8 mouse cellular contexts compared by ENCODE assay signal in the genomic region with DNA sequence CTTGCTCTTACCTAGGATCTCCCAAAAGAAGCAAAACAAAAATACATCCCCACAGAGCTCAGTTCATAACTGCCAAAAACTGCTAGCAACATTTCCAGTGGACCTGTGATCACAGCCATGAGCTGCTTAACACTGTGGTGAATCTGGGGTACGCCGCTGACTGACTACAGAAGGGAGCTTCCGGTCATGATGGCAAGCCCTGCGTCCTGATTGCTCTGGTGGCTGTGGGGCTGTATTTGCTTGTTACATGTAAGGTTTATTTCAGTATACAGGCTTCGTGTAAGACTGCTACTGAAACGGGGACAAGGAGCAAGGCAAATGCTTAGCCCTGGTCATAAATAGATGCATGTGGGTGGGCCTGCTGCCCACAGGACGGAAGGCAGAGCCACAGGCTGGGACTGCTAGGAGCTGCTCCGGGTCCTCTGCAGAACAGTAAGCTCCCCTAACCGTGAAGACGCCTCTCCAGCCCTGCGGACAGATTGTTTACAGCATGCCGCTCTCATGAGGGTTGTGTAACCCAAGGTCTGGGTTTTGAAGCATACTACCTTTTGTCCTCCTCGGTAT.
DNase-seq lines count a peak whose midpoint lies in the region; ATAC-seq and TF ChIP-seq lines count a peak whose summit lies in the region.

No protein-coding gene starts in this region.

- peaks cover 2% of the 10 kb centered on the region for H3K36me3 ChIP-seq in forebrain, postnatal 0 days (ENCODE audit: insufficient read depth)
- 0 out of 2 replicates have a peak, but pooled peaks cover under 1% of the 10 kb centered on the region for H3K36me3 ChIP-seq in neural tube, embryonic 14.5 days (ENCODE audit: control insufficient read depth, insufficient read depth, low read length)

- 0 out of 2 replicates have a peak overlapping the region, but pooled peaks have one; percentile 19 for H3K9ac ChIP-seq in forebrain, postnatal 0 days
- no peak overlapping the region for H3K9ac ChIP-seq in neural tube, embryonic 14.5 days (replicated peaks; ENCODE audit: low read depth, low read length)

- peak overlapping the region; percentile 94 for H3K27ac ChIP-seq in layer of hippocampus, adult 2 months
- H3K27ac ChIP-seq in forebrain, postnatal 0 days (ENCODE audit: low read depth, low read length): peak overlapping the region; percentile 25
- peak overlapping the region; percentile 30; the same call in 1 of the 2 replicates for H3K27ac ChIP-seq in neural tube, embryonic 14.5 days (ENCODE audit: low read depth, low read length)

- peak; percentile 51 for ATAC-seq in forebrain, postnatal 0 days
- ATAC-seq in neural tube, embryonic 14.5 days (ENCODE audit: low read depth): peak; percentile 18; the same call in 1 of the 2 replicates

- H3K27me3 ChIP-seq in forebrain, postnatal 0 days (ENCODE audit: insufficient read depth, low read length): no peaks in the 10 kb centered on the region
- no peaks in the 10 kb centered on the region for H3K27me3 ChIP-seq in neural tube, embryonic 14.5 days (ENCODE audit: control insufficient read depth, insufficient read depth, low read length)

- H3K4me1 ChIP-seq in forebrain, postnatal 0 days (ENCODE audit: insufficient read depth): peaks cover 16% of the 10 kb centered on the region
- peaks cover 25% of the 10 kb centered on the region for H3K4me1 ChIP-seq in neural tube, embryonic 14.5 days (ENCODE audit: control insufficient read depth, insufficient read depth, low read length)

- H3K9me3 ChIP-seq in forebrain, postnatal 0 days (ENCODE audit: low read length): no peaks in the 10 kb centered on the region
- H3K9me3 ChIP-seq in neural tube, embryonic 14.5 days (ENCODE audit: control insufficient read depth, low read length): no peaks in the 10 kb centered on the region

- no peak for TF ChIP-seq CTCF in layer of hippocampus, adult 2 months (conservative IDR thresholded peaks at IDR 0.05)
- no peak for TF ChIP-seq CTCF in forebrain, postnatal 0 days (IDR thresholded peaks at IDR 0.05; ENCODE audit: low read depth)

- H3K4me3 ChIP-seq in layer of hippocampus, adult 2 months: peak overlapping the region; percentile 14; the same call in 1 of the 2 replicates
- H3K4me3 ChIP-seq in forebrain, postnatal 0 days (ENCODE audit: low read depth, low read length): no peak overlapping the region
- no peak overlapping the region for H3K4me3 ChIP-seq in neural tube, embryonic 14.5 days (ENCODE audit: low read depth, low read length)

- no peak for DNase-seq in layer of hippocampus, adult 2 months (ENCODE audit: low spot score in 2 of 2)
- no peak for DNase-seq in layer of hippocampus, postnatal 25 days (ENCODE audit: extremely low spot score in 1 of 2, low spot score in 1 of 2)
- peak; percentile 56 to 57 for DNase-seq in cerebellum, postnatal 10 days
- no peak for DNase-seq in forebrain, postnatal 0 days
- DNase-seq in lung, postnatal 4 days: no peak
- DNase-seq in adrenal gland, postnatal 14 days: no peak
- DNase-seq in layer of hippocampus, adult 8-10 months (ENCODE audit: low spot score in 2 of 2): no peak

- WGBS in forebrain, postnatal 0 days: 34% methylated on average over 13 of the region's 13 CpGs
- 55% methylated on average over 13 of the region's 13 CpGs for WGBS in neural tube, embryonic 14.5 days

- H3K4me2 ChIP-seq in forebrain, postnatal 0 days (ENCODE audit: low read depth): no peak overlapping the region
- no peak overlapping the region for H3K4me2 ChIP-seq in neural tube, embryonic 14.5 days (ENCODE audit: low read depth, low read length)

Comparison
In these comparisons a context has a peak if more than half of its experiments do, and no peak if none do; other contexts are left out.
1. DNase-seq: peak in cerebellum, postnatal 10 days (2 of 2); none in layer of hippocampus, adult 2 months (0 of 2), layer of hippocampus, postnatal 25 days (0 of 2), forebrain, postnatal 0 days (single experiment), lung, postnatal 4 days (0 of 2), adrenal gland, postnatal 14 days (single experiment) and layer of hippocampus, adult 8-10 months (0 of 2).
2. H3K27ac ChIP-seq: peak in every context shown above with its lines; median percentile 94 in layer of hippocampus, adult 2 months; 30 in neural tube, embryonic 14.5 days; 25 in forebrain, postnatal 0 days.